Mouse (Mus musculus) heart, embryonic 16.5 days (tissue): Measurements from ENCODE around the gene Map2k7. TPM values are rescaled to one million over a fixed set of nuclear protein-coding genes. Genes with fewer than 3 reads are reported as not detected.
A peak's percentile ranks its signal among the peaks of the same experiment; 100 is the strongest.

ENCODE experiments used
- ATAC-seq: fragments of 200-750 bp; cut with Nextera tagmentation; replicated peaks from 2 replicates; pipeline ENCODE4 v1.8.0; 2017; ENCODE audit warnings: moderate number of reproducible peaks; ENCODE audit not compliant: insufficient read depth, low FRiP score; ENCODE audit errors: extremely low read depth
- H3K27ac ChIP-seq: fragments of 300-500 bp; sonication (generic); 2 replicates; pipeline ENCODE4 v1.5.1; 2014; ENCODE audit warnings: mild to moderate bottlenecking, low read length, control low read depth, moderate library complexity
- H3K27me3 ChIP-seq: fragments of 300-500 bp; sonication (generic); 2 replicates; pipeline ENCODE4 v1.6.1; 2014; ENCODE audit warnings: low read length, mixed read lengths; ENCODE audit not compliant: control insufficient read depth, insufficient read depth
- H3K36me3 ChIP-seq: fragments of 300-500 bp; sonication (generic); 2 replicates; pipeline ENCODE4 v1.6.1; 2014; ENCODE audit not compliant: control insufficient read depth, insufficient read depth
- H3K4me1 ChIP-seq: fragments of 300-500 bp; sonication (generic); 2 replicates; pipeline ENCODE4 v1.6.1; 2014; ENCODE audit warnings: low read length, mixed read lengths; ENCODE audit not compliant: control insufficient read depth, insufficient read depth
- H3K4me2 ChIP-seq: fragments of 300-500 bp; sonication (generic); 2 replicates; pipeline ENCODE4 v1.6.1; 2014; ENCODE audit warnings: low read depth, mild to moderate bottlenecking, control low read depth, low read length
- H3K4me3 ChIP-seq: fragments of 300-500 bp; sonication (generic); 2 replicates; pipeline ENCODE4 v1.5.1; 2014; ENCODE audit warnings: mild to moderate bottlenecking, control low read depth, low read length
- H3K9ac ChIP-seq: fragments of 300-500 bp; sonication (generic); 2 replicates; pipeline ENCODE4 v1.6.1; 2014; ENCODE audit warnings: low read length, control low read depth
- H3K9me3 ChIP-seq: fragments of 300-500 bp; sonication (generic); replicated peaks from 2 replicates; pipeline ENCODE4 v1.6.1; 2016; ENCODE audit warnings: low read length; ENCODE audit not compliant: control insufficient read depth
- WGBS: fragments of 180-500 bp; shearing (Covaris S2); extraction: QIAGEN DNeasy Blood & Tissue Kit; methylation state at CpG from one replicate; pipeline ENCODE4 v1.1.7; 2014; 5-methylcytosine and 5-hydroxymethylcytosine counted together
- polyA plus RNA-seq: library from polyadenylated mRNA; unstranded; fragments of >200 nt; fragmentation: Nextera tagmentation; extraction: Ambion mirVana; gene quantifications from 2 replicates; pipeline ENCODE4 v1.2.1, GENCODE M21; 2015

The Map2k7 gene
- polyA plus RNA-seq, 1 experiment from 2014 or later = 25.0 TPM

DNA sequence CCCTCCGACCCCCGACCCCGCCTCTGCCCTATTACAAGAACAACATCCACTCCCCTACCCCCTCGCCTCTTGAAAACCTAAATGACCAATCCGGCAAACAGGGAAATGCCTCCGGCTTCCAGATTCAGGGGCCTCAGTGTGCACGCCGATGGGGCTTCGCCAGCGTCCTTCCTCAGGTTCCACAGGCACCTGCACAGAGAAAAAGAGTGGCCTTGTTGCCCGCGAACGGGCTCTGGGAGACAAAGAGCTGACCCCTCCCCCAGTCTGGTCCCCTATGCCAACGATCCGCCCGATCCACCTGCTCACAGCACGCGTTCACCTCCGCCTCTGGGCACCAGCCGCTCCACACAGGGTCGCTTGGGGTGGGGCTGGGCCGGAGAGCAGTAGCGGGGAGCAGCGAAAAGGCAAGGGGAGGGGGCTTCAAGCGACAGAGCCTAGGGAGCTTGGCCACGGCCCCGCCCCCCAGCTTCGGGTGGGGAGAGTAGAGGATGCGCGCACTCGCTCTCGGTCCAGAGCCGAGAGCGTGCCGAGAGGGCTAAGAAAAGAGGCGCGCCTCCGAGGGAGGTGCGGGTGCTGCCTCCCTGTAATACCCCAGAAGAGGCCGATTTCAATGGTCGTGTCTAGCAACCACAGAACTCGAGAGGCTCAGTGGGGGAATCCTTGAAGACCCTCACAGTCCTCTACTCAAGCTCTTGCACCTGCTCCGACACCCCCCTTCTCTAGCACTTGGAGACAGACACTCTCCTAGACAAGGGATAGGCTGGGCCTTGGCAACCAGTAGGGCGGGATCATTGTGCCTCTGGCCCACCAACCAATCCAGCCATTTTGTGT is 21.5 kb upstream of the Map2k7 start, which contains the start of gene Prr36:
Gene Prr36, minus strand, starts transcription at position 669 of the 831 bp plus-strand sequence.
- 2% methylated on average over 44 of the region's 44 CpGs for WGBS
- Histone ChIP-seq H3K36me3 (no peaks in the 10 kb centered on the region), H3K9me3 (no peaks in the 10 kb centered on the region), H3K27ac (no peak within 1 kb of the TSS), H3K4me3 (peak within 1 kb of the TSS; percentile 65), H3K9ac (peak within 1 kb of the TSS; percentile 69), H3K4me1 (peaks cover 27% of the 10 kb centered on the region), H3K4me2 (peak within 1 kb of the TSS; percentile 95), H3K27me3 (peaks cover 53% of the 10 kb centered on the region)
- ATAC-seq = no peak

DNA sequence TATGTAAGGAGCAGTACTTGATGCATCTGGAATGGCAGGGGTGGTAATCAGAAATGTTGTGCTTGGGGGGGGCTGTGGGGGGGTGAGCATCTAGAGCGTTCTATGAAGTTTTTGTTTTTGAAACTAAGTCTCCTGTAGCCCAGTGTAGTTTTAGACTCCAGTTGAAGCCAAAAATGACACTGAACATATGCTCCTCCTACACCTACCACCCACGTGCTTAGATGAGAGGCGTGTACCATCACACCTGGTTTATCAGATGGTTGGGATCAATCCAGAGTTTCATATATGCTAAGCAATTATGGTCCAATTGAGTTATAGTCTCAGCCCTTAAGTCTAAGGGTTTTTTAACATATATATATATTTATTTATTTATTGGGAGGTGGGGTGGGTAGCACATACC is 18.9 kb upstream of the Map2k7 start:
- Histone ChIP-seq H3K36me3 (no peaks in the 10 kb centered on the region), H3K27me3 (peaks cover 43% of the 10 kb centered on the region), H3K4me1 (peaks cover 14% of the 10 kb centered on the region), H3K27ac (no peak overlapping the region), H3K9ac (no peak overlapping the region), H3K4me2 (no peak overlapping the region), H3K4me3 (no peak overlapping the region), H3K9me3 (no peaks in the 10 kb centered on the region)
- WGBS = 88% methylated on average over 3 of the region's 3 CpGs
- ATAC-seq = no peak

DNA sequence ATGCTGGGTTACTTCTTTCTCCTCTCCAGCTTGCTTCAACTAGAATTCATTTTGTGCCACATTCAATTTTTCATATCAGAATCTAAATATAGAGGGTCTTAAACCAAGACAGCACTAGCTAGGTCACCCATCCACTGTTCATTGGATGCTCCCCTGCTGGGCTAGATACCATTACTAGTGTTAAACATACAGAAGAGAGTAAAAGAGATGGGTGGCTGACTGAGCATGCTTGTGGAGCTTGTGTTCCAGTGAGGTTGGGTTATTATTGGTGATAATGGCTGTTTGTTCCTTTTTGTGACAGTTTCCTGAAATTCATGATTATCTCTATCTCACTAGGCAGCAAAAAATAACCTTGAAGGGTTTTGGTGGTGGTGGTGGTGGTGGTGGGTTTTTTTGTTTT is 16.5 kb upstream of the Map2k7 start:
- H3K4me3 ChIP-seq = no peak overlapping the region
- no peak for ATAC-seq
- no peaks in the 10 kb centered on the region for H3K36me3 ChIP-seq
- no peaks in the 10 kb centered on the region for H3K9me3 ChIP-seq
- no peak overlapping the region for H3K4me2 ChIP-seq
- no peak overlapping the region for H3K9ac ChIP-seq
- H3K27ac ChIP-seq = no peak overlapping the region
- H3K27me3 ChIP-seq = peaks cover 28% of the 10 kb centered on the region
- peaks cover 7% of the 10 kb centered on the region; the same call in 1 of the 2 replicates for H3K4me1 ChIP-seq

DNA sequence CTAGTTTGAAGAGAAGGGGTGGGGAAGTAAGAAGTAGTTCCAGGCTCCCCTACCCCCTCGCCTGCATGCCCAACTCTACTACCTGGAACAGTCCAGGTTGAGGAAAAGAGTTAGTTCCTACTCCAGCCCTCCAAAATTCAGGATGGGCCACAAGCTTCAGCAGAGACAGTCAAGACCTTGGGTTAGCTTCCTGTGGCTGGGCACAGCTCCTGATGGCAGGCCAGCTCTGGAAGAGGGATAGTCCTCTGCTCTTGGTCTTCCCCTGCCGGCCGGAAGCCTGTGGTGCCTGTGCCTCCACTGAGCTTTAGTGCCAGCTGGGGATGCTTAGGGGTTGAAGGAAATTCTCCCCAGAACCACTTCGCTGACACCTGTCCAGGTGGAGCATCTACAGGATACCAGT is 12.2 kb upstream of the Map2k7 start:
- WGBS = 26% methylated on average over 4 of the region's 4 CpGs
- Histone ChIP-seq H3K4me3 (peak overlapping the region; percentile 37), H3K27ac (no peak overlapping the region), H3K27me3 (peaks cover 24% of the 10 kb centered on the region), H3K36me3 (no peaks in the 10 kb centered on the region), H3K4me1 (peaks cover 3% of the 10 kb centered on the region; the same call in 1 of the 2 replicates), H3K4me2 (peak overlapping the region; percentile 59), H3K9ac (no peak overlapping the region; the same call in 1 of the 2 replicates), H3K9me3 (no peaks in the 10 kb centered on the region)
- no peak for ATAC-seq

DNA sequence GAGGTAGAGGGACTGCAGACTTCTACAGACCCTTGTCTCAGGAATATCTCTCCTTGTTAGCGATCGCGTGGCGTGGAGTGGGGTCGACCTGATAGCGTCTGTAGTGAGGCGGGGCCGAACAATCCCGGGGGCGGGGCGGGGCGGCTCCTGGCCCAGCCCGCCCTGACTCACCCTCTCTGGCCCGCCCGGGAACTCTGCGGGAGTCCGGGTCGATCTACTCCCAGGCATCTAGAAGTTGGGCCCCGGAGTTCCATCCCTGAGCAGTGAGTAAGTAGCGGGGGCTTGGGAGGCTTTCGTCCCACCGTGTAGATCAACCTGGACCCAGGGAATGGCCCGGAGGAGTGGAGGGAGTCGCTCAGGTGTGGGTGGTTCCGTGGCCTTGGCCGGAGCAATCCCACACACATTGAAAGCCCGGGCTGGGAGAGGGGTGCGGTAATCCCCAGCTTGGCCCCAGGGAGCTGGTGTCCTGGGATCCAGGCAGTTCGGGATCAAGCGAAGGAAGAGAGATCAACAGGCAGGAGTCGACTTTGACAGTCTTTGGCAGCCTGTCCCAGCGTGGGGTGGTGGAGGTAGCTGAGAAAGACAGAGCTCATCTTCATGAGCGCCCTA is 11.7 kb upstream of the Map2k7 start, which contains the start of gene Lrrc8e:
Gene Lrrc8e, plus strand, starts transcription at position 89 of the 609 bp plus-strand sequence.
- Histone ChIP-seq H3K9ac (peak within 1 kb of the TSS; percentile 30), H3K9me3 (no peaks in the 10 kb centered on the region), H3K27ac (no peak within 1 kb of the TSS), H3K36me3 (no peaks in the 10 kb centered on the region), H3K4me1 (peaks cover 3% of the 10 kb centered on the region; the same call in 1 of the 2 replicates), H3K27me3 (peaks cover 24% of the 10 kb centered on the region), H3K4me2 (peak within 1 kb of the TSS; percentile 59), H3K4me3 (peak within 1 kb of the TSS; percentile 37)
- peak; percentile 41 for ATAC-seq
- WGBS = 5% methylated on average over 33 of the region's 33 CpGs

DNA sequence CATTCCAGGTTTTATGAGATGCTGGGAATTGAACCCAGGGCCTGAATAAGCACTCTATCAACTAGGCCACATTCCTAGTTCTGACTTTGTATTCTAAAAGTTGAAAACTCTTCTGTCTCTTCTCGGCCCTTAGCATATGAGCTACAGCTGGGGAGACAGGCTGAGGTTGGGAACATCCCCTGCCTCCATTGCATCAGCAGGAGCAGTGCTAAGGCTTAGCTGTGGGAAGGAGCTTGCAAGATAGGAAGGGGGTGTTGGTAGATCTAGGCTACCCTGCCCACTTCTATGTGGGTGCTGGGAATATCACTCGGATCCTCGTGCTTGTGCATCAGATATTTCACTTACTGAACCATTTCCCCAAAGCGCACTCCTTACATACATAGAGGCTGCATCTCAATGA is 10.6 kb upstream of the Map2k7 start:
- H3K36me3 ChIP-seq = no peaks in the 10 kb centered on the region
- H3K4me2 ChIP-seq = no peak overlapping the region
- H3K9me3 ChIP-seq = no peaks in the 10 kb centered on the region
- no peak overlapping the region for H3K4me3 ChIP-seq
- no peak overlapping the region for H3K9ac ChIP-seq
- 87% methylated on average over 4 of the region's 4 CpGs for WGBS
- ATAC-seq = no peak
- H3K27me3 ChIP-seq = peaks cover 24% of the 10 kb centered on the region
- no peak overlapping the region for H3K27ac ChIP-seq
- peaks cover 3% of the 10 kb centered on the region; the same call in 1 of the 2 replicates for H3K4me1 ChIP-seq

DNA sequence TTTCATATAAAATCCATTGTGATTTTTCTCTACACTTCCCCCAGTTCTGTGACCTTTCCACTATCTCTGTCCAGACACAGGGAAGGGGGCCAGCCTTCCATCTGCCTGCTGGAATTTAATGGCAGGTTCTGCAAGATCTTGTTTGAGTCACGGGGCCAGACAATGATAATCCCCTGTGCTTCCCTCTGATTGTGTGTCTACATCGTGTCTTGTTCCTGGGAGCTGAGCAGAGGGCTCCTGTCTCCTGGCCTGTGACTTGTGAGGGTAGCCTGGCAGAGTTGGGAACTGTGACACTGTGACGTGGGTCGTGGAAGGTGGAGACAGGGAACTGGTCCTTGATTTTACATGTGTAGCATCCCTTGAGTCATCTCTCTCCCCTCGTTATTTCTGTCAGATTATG is 8.8 kb upstream of the Map2k7 start:
- H3K27me3 ChIP-seq = peaks cover 23% of the 10 kb centered on the region
- peaks cover 3% of the 10 kb centered on the region; the same call in 1 of the 2 replicates for H3K4me1 ChIP-seq
- WGBS = 60% methylated on average over 5 of the region's 5 CpGs
- ATAC-seq = no peak
- no peaks in the 10 kb centered on the region for H3K9me3 ChIP-seq
- no peaks in the 10 kb centered on the region for H3K36me3 ChIP-seq
- no peak overlapping the region for H3K27ac ChIP-seq
- H3K4me3 ChIP-seq = no peak overlapping the region
- H3K4me2 ChIP-seq = no peak overlapping the region
- H3K9ac ChIP-seq = no peak overlapping the region

DNA sequence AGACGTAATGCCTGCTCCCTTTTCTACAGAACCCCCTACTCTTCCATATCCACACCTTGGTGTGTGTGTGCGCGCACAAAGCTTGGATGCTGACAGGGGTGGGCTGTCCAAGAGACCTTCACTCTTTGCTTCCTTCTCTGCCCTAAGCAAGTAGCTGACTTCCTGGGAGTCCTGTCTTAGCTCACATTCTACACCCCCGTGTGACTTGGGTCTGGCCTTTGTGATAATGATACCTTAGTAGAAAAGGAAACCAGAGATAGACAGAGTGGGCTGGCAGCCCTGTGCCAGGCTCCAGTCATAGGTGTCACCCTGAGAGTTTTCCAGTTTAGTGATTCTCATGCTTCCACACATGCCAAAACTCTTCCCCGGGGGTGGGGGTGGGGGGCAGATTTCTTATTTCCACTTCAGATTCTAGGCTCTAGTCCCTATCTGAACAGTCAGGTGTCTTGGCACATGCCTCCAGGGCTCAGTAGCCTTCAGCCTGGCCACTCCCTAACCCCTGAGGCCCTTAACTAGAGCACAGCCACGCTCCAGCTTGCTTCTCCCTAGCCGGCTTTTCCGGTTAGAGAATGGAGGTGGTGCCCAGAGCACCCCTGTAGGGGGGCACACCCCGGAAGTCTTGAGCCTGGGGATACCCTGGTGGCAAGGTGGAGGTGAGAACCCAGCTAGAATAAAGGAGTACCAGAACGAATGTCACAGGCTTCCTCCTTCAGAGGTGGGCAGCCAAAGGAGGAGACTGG is 7.8 kb upstream of the Map2k7 start:
- Histone ChIP-seq H3K36me3 (no peaks in the 10 kb centered on the region), H3K27me3 (peaks cover 19% of the 10 kb centered on the region), H3K27ac (no peak overlapping the region), H3K4me1 (peaks cover 3% of the 10 kb centered on the region; the same call in 1 of the 2 replicates), H3K4me3 (no peak overlapping the region), H3K4me2 (no peak overlapping the region), H3K9me3 (no peaks in the 10 kb centered on the region), H3K9ac (no peak overlapping the region)
- no peak for ATAC-seq
- 47% methylated on average over 10 of the region's 10 CpGs for WGBS
